Mouse (Mus musculus) myocyte (in vitro differentiated cells): ENCODE measurements around the gene Ccnyl1. TPM values are rescaled to one million over a fixed set of nuclear protein-coding genes. Genes with fewer than 3 reads are reported as not detected.
A peak's percentile ranks its signal among the peaks of the same experiment; 100 is the strongest.

Experiments used
- H3K27me3 ChIP-seq: one replicate; pipeline ENCODE4 v1.6.1; 2011; ENCODE audit not compliant: control insufficient read depth, insufficient read depth, insufficient read length
- H3K36me3 ChIP-seq: one replicate; pipeline ENCODE4 v1.6.1; 2011; ENCODE audit not compliant: control insufficient read depth, insufficient read depth
- H3K4me2 ChIP-seq: one replicate; pipeline ENCODE4 v1.6.1; 2011; ENCODE audit warnings: low read depth, control low read depth
- H3K4me3 ChIP-seq: one replicate; pipeline ENCODE4 v1.5.1; 2011; ENCODE audit warnings: mild to moderate bottlenecking, control low read depth, moderate library complexity
- H3K79me2 ChIP-seq: one replicate; pipeline ENCODE4 v1.6.1; 2011; ENCODE audit not compliant: control insufficient read depth, insufficient read depth
- H3ac ChIP-seq: one replicate; pipeline ENCODE4 v1.6.1; 2011; ENCODE audit not compliant: control insufficient read depth, insufficient read length
- CEBPB ChIP-seq: IDR thresholded peaks from 2 replicates; pipeline ENCODE4 v1.6.1; 2011; ENCODE audit warnings: mild to moderate bottlenecking, moderate library complexity; ENCODE audit not compliant: poor library complexity, insufficient read depth, severe bottlenecking
- E2F4 ChIP-seq: IDR thresholded peaks from one replicate; pipeline ENCODE4 v1.6.1; 2011; ENCODE audit warnings: mild to moderate bottlenecking, control low read depth, moderate library complexity; ENCODE audit not compliant: insufficient read depth
- MAX ChIP-seq: IDR thresholded peaks from one replicate; pipeline ENCODE4 v1.6.1; 2011; ENCODE audit warnings: low read depth, mild to moderate bottlenecking, control low read depth
- MYOD1 ChIP-seq, 3 experiments: IDR thresholded peaks; one replicate each; pipeline ENCODE4 v1.6.1; 2011; ENCODE audit warnings: control low read depth in 2 of 3, low read depth in 2 of 3, mild to moderate bottlenecking in 2 of 3, moderate library complexity in 1 of 3; ENCODE audit not compliant: insufficient read length in 2 of 3, control insufficient read depth in 1 of 3
- MYOG ChIP-seq, 3 experiments: IDR thresholded peaks; one replicate each; pipeline ENCODE4 v1.6.1; 2011; ENCODE audit warnings: control low read depth in 2 of 3, low read depth in 2 of 3, mild to moderate bottlenecking in 2 of 3; ENCODE audit not compliant: insufficient read length in 2 of 3, control insufficient read depth in 1 of 3, insufficient read depth in 1 of 3
- POLR2A ChIP-seq: IDR thresholded peaks from one replicate; pipeline ENCODE4 v1.6.1; 2011; ENCODE audit warnings: low read depth, mild to moderate bottlenecking, control low read depth, moderate library complexity; ENCODE audit not compliant: insufficient read length
- POLR2AphosphoS2 ChIP-seq: IDR thresholded peaks from one replicate; pipeline ENCODE4 v1.6.1; 2011; ENCODE audit warnings: low read depth, control low read depth; ENCODE audit not compliant: insufficient read length
- REST ChIP-seq: IDR thresholded peaks from one replicate; pipeline ENCODE4 v1.6.1; 2011; ENCODE audit warnings: mild to moderate bottlenecking, control low read depth, moderate library complexity; ENCODE audit not compliant: insufficient read depth, insufficient read length
- SRF ChIP-seq: IDR thresholded peaks from one replicate; pipeline ENCODE4 v1.6.1; 2011; ENCODE audit warnings: low read depth; ENCODE audit not compliant: control insufficient read depth, insufficient read length
- TCF12 ChIP-seq: IDR thresholded peaks from one replicate; pipeline ENCODE4 v1.6.1; 2011; ENCODE audit warnings: mild to moderate bottlenecking, control low read depth; ENCODE audit not compliant: poor library complexity, insufficient read depth, severe bottlenecking
- TCF3 ChIP-seq: IDR thresholded peaks from one replicate; pipeline ENCODE4 v1.6.1; 2011; ENCODE audit warnings: low read depth, control low read depth; ENCODE audit not compliant: insufficient read length
- USF1 ChIP-seq: IDR thresholded peaks from one replicate; pipeline ENCODE4 v1.6.1; 2011; ENCODE audit warnings: low read depth, mild to moderate bottlenecking, control low read depth, moderate library complexity
- polyA plus RNA-seq: library from polyadenylated mRNA; unstranded; fragments of >200 nt; fragmentation: generic; extraction: Trizol; gene quantifications from one replicate; pipeline ENCODE4 v1.2.1, GENCODE M21; 2012; ENCODE audit warnings: missing spikeins

The Ccnyl1 gene
- polyA plus RNA-seq, 1 experiment, result 16.0 TPM

DNA sequence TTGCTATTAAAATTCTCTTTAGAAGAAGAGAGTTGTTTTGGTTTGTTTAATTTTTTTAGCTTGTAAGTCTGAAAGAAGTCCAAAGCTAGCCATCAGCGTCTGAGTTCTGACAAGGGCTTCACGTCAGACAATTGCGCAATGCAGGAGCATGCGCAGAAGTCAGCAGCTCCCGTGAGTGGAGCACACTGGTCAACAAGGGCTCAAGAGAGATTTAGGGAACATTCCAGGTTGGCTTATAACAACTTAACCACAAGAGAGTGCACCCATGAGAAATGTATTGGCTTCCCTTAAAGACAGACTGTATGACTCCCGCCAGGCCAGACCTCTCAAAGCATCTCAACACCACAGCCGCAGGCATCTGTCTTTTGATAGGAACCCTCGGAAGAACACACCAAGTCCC lies 62.9 kb downstream of the Ccnyl1 start:
- Histone ChIP-seq H3K4me3 (no peak overlapping the region), H3K36me3 (no peaks in the 10 kb centered on the region), H3K4me2 (no peak overlapping the region), H3K79me2 (no peaks in the 10 kb centered on the region), H3K27me3 (no peaks in the 10 kb centered on the region), H3ac (no peak overlapping the region)
- TF ChIP-seq MAX, result no peak
- peak; percentile 58; the same call in 1 of the 2 replicates for TF ChIP-seq CEBPB

DNA sequence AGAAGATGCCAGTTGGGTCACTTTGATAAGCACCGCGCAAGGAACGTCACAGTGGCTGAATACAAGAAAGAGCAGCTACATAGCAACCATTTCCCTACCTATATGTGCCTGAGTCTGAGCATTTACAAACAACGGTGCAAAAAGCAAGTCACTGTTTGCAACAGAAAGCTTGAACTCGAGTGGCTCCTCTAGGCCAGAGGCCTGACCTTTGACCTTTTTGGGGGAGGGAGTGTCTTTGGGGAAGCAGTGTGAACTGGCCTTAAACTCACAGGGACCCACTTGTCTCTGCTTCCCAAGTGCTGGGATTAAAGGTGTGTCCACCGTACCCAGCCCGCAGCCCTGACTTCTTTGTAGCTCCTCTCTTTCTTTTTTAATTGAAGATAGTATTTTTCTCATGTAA lies 63.4 kb downstream of the Ccnyl1 start:
- H3K79me2 ChIP-seq, result no peaks in the 10 kb centered on the region
- H3K4me3 ChIP-seq, result no peak overlapping the region
- H3K36me3 ChIP-seq, result no peaks in the 10 kb centered on the region
- no peaks in the 10 kb centered on the region for H3K27me3 ChIP-seq
- H3ac ChIP-seq, result no peak overlapping the region
- no peak overlapping the region for H3K4me2 ChIP-seq
- TF ChIP-seq TCF12 (no peak), POLR2A (no peak), CEBPB (no peak), MAX (no peak), E2F4 (no peak), MYOD1 (IDR thresholded peaks at IDR 0.05; ENCODE audit: control insufficient read depth in 1 of 3, insufficient read length in 2 of 3, low read depth in 2 of 3) (no peak), MYOG (IDR thresholded peaks at IDR 0.05; ENCODE audit: control insufficient read depth in 1 of 3, insufficient read depth in 1 of 3, insufficient read length in 2 of 3, low read depth in 2 of 3) (no peak), REST (no peak)

DNA sequence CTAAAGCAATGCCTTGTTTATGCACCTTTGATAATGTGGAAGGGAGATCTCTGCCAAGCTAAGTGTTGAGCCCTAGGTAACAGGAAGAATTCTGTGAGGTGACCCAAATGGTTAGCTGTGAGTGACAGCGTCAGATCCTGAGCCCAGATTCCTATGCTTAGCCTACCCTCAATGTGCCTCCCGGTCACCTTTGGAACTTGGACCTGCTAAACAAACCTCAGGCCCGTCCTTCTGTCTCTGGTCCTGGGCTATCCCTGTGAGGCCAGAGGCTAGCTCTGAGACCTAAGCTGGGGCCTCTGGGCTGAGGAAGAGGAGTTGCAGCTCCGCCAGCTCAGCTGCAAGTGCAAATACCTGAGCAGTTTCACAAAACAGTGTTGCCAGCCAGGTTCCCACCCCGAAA lies 64.4 kb downstream of the Ccnyl1 start:
- Histone ChIP-seq H3K4me3 (no peak overlapping the region), H3K27me3 (no peaks in the 10 kb centered on the region), H3K36me3 (no peaks in the 10 kb centered on the region), H3K4me2 (no peak overlapping the region), H3K79me2 (no peaks in the 10 kb centered on the region), H3ac (no peak overlapping the region)
- TF ChIP-seq TCF3 (no peak), USF1 (no peak), MYOG (IDR thresholded peaks at IDR 0.05; ENCODE audit: control insufficient read depth in 1 of 3, insufficient read depth in 1 of 3, insufficient read length in 2 of 3, low read depth in 2 of 3) (no peak), E2F4 (no peak), CEBPB (no peak), POLR2A (no peak), TCF12 (no peak), MYOD1 (IDR thresholded peaks at IDR 0.05; ENCODE audit: control insufficient read depth in 1 of 3, insufficient read length in 2 of 3, low read depth in 2 of 3) (no peak), SRF (no peak), REST (no peak), POLR2AphosphoS2 (no peak), MAX (no peak)

DNA sequence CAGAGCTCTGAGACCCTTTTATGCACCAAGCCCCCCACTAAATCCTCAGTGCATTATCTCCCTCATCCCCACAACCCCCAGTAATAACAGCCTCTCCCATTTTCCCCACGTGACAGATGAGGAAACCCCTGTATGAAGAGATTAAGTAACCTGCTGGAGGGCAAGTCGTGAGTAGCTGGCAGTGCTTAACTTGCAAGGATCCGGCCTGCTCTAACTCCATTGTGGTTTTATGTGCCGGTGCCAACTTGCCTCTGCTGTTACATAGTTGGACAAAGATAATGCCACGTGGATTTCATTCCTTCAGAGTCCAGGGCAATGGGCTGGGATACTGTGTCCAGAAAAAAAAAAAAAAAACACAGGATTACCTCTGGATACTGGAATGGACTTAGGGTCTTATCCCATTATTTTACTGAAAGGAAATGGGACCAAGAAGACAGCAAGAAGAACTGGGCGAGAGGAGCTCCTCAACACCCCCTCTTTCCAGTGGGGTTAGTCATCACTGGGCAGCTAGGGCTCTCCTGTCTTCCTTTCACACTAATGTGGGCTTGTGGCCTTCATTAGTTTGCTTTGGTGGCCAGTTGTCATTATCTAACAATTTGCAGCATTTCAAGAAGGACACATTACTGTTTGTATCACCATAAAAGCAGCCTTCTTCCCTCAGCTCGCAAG lies 65.8 kb downstream of the Ccnyl1 start:
- H3K36me3 ChIP-seq, result no peaks in the 10 kb centered on the region
- H3K4me2 ChIP-seq, result peak overlapping the region; percentile 51
- no peak overlapping the region for H3ac ChIP-seq
- TF ChIP-seq POLR2AphosphoS2 (no peak), USF1 (peak; percentile 50), TCF12 (no peak)
- H3K79me2 ChIP-seq, result no peaks in the 10 kb centered on the region
- H3K27me3 ChIP-seq, result no peaks in the 10 kb centered on the region
- H3K4me3 ChIP-seq, result no peak overlapping the region

DNA sequence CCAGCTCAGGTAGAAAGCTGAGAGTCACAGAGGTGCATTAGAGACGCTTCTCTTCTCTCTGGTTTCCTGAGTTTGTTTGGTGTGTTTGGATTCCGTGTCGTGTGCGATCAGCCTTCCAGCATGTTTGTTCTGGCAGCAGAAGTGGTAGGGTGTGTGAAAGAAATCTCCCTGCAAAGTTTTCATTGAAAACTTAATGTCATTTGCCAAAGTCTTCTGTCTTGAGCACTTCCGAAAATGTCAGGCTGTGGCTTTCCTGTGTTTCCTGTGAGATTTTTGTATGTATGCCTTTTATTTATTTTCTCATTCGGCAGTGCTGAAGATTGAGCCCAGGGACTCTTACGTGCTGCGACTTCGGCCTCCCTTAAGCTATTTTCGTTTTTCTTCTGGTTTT lies 66.4 kb downstream of the Ccnyl1 start:
- Histone ChIP-seq H3K4me3 (no peak overlapping the region), H3K79me2 (no peaks in the 10 kb centered on the region), H3K36me3 (no peaks in the 10 kb centered on the region), H3ac (no peak overlapping the region), H3K4me2 (peak overlapping the region; percentile 51), H3K27me3 (no peaks in the 10 kb centered on the region)
- no peak for TF ChIP-seq E2F4
- TF ChIP-seq MYOD1 (IDR thresholded peaks at IDR 0.05; ENCODE audit: control insufficient read depth in 1 of 3, insufficient read length in 2 of 3, low read depth in 2 of 3), result no peak
- TF ChIP-seq POLR2AphosphoS2, result no peak
- TF ChIP-seq USF1, result no peak
- TF ChIP-seq TCF12, result no peak
- no peak for TF ChIP-seq MYOG (IDR thresholded peaks at IDR 0.05; ENCODE audit: control insufficient read depth in 1 of 3, insufficient read depth in 1 of 3, insufficient read length in 2 of 3, low read depth in 2 of 3)
- no peak for TF ChIP-seq SRF
- TF ChIP-seq TCF3, result no peak
- TF ChIP-seq REST, result no peak
- no peak for TF ChIP-seq POLR2A
- TF ChIP-seq MAX, result no peak
- no peak for TF ChIP-seq CEBPB
